Mouse (Mus musculus): ENCODE data around the gene Gm37240. TPM values are rescaled to one million over a fixed set of nuclear protein-coding genes. Genes with fewer than 3 reads are reported as not detected.

The Gm37240 gene
- polyA plus RNA-seq, 1 experiment from 2014 or later, result 4.6 TPM

GRCm38 (mm10) chr3:84848798-84849197 lies 1038.5 kb downstream of the Gm37240 start:
- H3K27me3 ChIP-seq (ENCODE audit: control insufficient read depth, insufficient read depth, low read depth, low read length), result no peaks in the 10 kb centered on the region
- ATAC-seq (ENCODE audit: low read depth), result peak; percentile 61; the same call in 1 of the 2 replicates
- no peak overlapping the region for H3K27ac ChIP-seq (ENCODE audit: low read length)
- H3K36me3 ChIP-seq (ENCODE audit: control insufficient read depth, insufficient read depth, low read length), result no peaks in the 10 kb centered on the region
- H3K4me1 ChIP-seq (replicated peaks; ENCODE audit: control insufficient read depth, insufficient read depth, low read length), result peaks cover 9% of the 10 kb centered on the region; the same call in 1 of the 2 replicates
- H3K4me3 ChIP-seq (ENCODE audit: low read length), result no peak overlapping the region
- WGBS, result 60% methylated on average over 4 of the region's 4 CpGs
- no peaks in the 10 kb centered on the region for H3K9me3 ChIP-seq (ENCODE audit: control insufficient read depth, low read length)
- H3K9ac ChIP-seq (ENCODE audit: low read length), result no peak overlapping the region
- no peak overlapping the region for H3K4me2 ChIP-seq (ENCODE audit: low read depth, low read length)

DNA sequence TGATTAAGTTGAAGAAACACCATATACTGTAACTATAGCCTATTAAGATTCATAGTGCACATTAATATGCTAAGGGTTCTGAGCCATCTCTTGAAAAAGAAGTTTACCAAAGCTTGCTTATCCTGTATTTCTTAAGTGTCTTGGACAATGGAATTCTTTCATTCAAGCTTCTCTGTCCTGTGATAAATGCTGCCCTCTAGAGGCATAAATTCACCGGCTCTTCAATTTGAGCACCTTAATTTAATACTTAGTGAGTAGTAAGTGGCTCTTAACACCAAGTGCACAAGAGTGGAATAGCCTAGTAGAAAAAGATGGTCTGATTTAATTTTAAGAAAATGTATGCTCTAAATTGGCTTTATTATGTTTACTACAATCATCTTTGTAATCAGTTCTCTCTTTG lies 1043.7 kb downstream of the Gm37240 start:
- Histone ChIP-seq H3K27me3 (ENCODE audit: control insufficient read depth, insufficient read depth, low read depth, low read length) (no peaks in the 10 kb centered on the region), H3K27ac (ENCODE audit: low read length) (no peak overlapping the region), H3K4me1 (replicated peaks; ENCODE audit: control insufficient read depth, insufficient read depth, low read length) (peaks cover 5% of the 10 kb centered on the region), H3K4me3 (ENCODE audit: low read length) (no peak overlapping the region), H3K36me3 (ENCODE audit: control insufficient read depth, insufficient read depth, low read length) (no peaks in the 10 kb centered on the region), H3K4me2 (ENCODE audit: low read depth, low read length) (no peak overlapping the region), H3K9me3 (ENCODE audit: control insufficient read depth, low read length) (no peaks in the 10 kb centered on the region), H3K9ac (ENCODE audit: low read length) (no peak overlapping the region)
- WGBS, result 12% methylated on average over 1 of the region's 1 CpGs
- ATAC-seq (ENCODE audit: low read depth), result peak; percentile 41; the same call in 1 of the 2 replicates

DNA sequence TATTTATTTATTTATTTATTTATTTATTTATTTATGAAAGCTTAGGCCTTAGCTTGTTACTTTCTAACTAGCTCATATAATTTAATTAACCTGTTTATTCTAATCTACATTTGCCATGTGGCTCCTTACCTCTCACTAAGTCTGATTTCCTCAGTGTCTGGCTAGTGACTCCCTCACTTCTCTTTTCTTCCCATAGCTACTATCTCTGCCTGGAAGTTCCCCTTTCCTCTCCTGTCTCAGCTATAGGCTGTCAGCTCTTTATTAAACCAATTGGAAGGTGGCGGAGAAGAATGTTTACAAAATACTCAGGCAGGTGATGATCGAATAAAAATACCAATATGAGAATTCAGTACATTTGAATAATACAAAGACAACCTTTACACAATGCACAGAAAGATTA lies 1044.5 kb downstream of the Gm37240 start:
- no peak overlapping the region for H3K4me3 ChIP-seq (ENCODE audit: low read length)
- H3K9me3 ChIP-seq (ENCODE audit: control insufficient read depth, low read length), result no peaks in the 10 kb centered on the region
- H3K9ac ChIP-seq (ENCODE audit: low read length), result no peak overlapping the region
- ATAC-seq (ENCODE audit: low read depth), result no peak
- H3K27ac ChIP-seq (ENCODE audit: low read length), result no peak overlapping the region
- 79% methylated on average over 2 of the region's 2 CpGs for WGBS
- no peaks in the 10 kb centered on the region for H3K36me3 ChIP-seq (ENCODE audit: control insufficient read depth, insufficient read depth, low read length)
- no peak overlapping the region for H3K4me2 ChIP-seq (ENCODE audit: low read depth, low read length)
- no peaks in the 10 kb centered on the region for H3K27me3 ChIP-seq (ENCODE audit: control insufficient read depth, insufficient read depth, low read depth, low read length)
- H3K4me1 ChIP-seq (replicated peaks; ENCODE audit: control insufficient read depth, insufficient read depth, low read length), result peaks cover 5% of the 10 kb centered on the region

DNA sequence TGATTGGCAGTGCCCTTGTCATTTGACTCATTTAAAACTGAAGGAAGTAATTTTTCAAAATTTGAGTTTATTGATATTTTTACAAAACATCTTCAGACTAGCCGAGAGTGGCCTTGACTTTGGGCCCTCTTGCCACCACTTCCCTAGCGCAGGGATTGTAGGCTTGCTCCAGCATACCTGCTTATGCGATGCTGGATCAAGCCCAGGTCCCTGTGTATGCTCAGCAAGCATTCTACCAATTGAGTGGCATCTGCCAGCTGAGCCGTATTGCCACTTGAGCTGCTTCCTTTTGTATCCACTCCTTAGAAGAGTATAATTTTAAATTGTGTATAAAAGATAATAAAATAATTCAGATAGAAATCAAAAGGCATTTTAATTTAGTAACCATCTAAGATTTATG lies 1046.0 kb downstream of the Gm37240 start:
- H3K9me3 ChIP-seq (ENCODE audit: control insufficient read depth, low read length), result no peaks in the 10 kb centered on the region
- no peak for ATAC-seq (ENCODE audit: low read depth)
- no peak overlapping the region for H3K27ac ChIP-seq (ENCODE audit: low read length)
- no peaks in the 10 kb centered on the region for H3K27me3 ChIP-seq (ENCODE audit: control insufficient read depth, insufficient read depth, low read depth, low read length)
- 86% methylated on average over 4 of the region's 4 CpGs for WGBS
- H3K4me2 ChIP-seq (ENCODE audit: low read depth, low read length), result no peak overlapping the region
- no peaks in the 10 kb centered on the region for H3K36me3 ChIP-seq (ENCODE audit: control insufficient read depth, insufficient read depth, low read length)
- H3K4me1 ChIP-seq (replicated peaks; ENCODE audit: control insufficient read depth, insufficient read depth, low read length), result peaks cover 5% of the 10 kb centered on the region
- no peak overlapping the region for H3K9ac ChIP-seq (ENCODE audit: low read length)
- no peak overlapping the region for H3K4me3 ChIP-seq (ENCODE audit: low read length)

DNA sequence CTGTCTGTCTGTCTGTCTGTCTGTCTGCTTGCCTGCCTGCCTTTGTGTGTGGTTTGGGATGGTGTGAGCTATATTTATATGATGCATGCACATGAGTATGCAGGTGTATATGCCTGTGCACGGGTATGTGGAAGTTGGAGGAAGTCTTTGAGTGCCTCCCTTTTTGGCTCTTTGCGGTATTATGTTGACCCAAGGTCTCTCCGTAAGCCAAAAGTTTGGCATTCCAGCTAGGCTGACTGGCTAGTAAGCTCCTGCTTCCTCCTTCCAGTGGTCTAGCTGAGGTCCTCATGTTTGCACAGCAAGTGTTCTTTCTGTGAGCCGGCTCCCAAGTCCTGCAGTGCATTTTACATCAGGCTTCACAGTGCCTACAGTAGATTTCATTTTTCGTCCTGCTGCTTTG lies 1047.8 kb downstream of the Gm37240 start:
- Histone ChIP-seq H3K4me1 (replicated peaks; ENCODE audit: control insufficient read depth, insufficient read depth, low read length) (peaks cover 5% of the 10 kb centered on the region), H3K9ac (ENCODE audit: low read length) (no peak overlapping the region), H3K9me3 (ENCODE audit: control insufficient read depth, low read length) (no peaks in the 10 kb centered on the region), H3K4me3 (ENCODE audit: low read length) (no peak overlapping the region), H3K36me3 (ENCODE audit: control insufficient read depth, insufficient read depth, low read length) (no peaks in the 10 kb centered on the region), H3K4me2 (ENCODE audit: low read depth, low read length) (no peak overlapping the region), H3K27ac (ENCODE audit: low read length) (no peak overlapping the region), H3K27me3 (ENCODE audit: control insufficient read depth, insufficient read depth, low read depth, low read length) (no peaks in the 10 kb centered on the region)
- 55% methylated on average over 5 of the region's 5 CpGs for WGBS
- ATAC-seq (ENCODE audit: low read depth), result peak; percentile 59; the same call in 1 of the 2 replicates

DNA sequence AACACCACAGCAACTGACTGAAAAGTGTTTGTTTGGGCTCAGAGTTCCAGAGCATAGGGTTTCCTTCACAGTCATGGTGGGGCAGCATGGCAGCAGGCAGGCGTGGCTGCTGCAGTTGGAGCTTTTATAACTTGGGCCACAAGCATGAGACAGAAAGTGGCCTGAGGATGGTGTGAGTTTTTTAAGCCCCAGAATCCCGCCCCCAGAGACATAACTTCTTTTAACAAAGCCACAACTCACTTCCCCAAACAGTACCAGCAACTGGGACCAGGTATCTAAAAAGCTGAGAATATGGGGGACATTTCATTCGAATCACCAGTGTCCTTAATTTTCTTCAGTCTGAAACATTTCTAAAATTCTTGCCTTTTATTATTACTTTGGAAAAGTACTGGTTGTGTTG lies 1049.3 kb downstream of the Gm37240 start:
- Histone ChIP-seq H3K4me2 (ENCODE audit: low read depth, low read length) (no peak overlapping the region), H3K4me1 (replicated peaks; ENCODE audit: control insufficient read depth, insufficient read depth, low read length) (peaks cover 5% of the 10 kb centered on the region), H3K27me3 (ENCODE audit: control insufficient read depth, insufficient read depth, low read depth, low read length) (no peaks in the 10 kb centered on the region), H3K36me3 (ENCODE audit: control insufficient read depth, insufficient read depth, low read length) (no peaks in the 10 kb centered on the region), H3K9ac (ENCODE audit: low read length) (no peak overlapping the region), H3K27ac (ENCODE audit: low read length) (no peak overlapping the region), H3K4me3 (ENCODE audit: low read length) (no peak overlapping the region), H3K9me3 (ENCODE audit: control insufficient read depth, low read length) (no peaks in the 10 kb centered on the region)
- 84% methylated on average over 3 of the region's 3 CpGs for WGBS
- no peak for ATAC-seq (ENCODE audit: low read depth)

- Histone ChIP-seq H3K27ac (ENCODE audit: low read length) (no peak overlapping the region), H3K4me1 (replicated peaks; ENCODE audit: control insufficient read depth, insufficient read depth, low read length) (peaks cover 5% of the 10 kb centered on the region), H3K4me2 (ENCODE audit: low read depth, low read length) (no peak overlapping the region), H3K9me3 (ENCODE audit: control insufficient read depth, low read length) (no peaks in the 10 kb centered on the region), H3K4me3 (ENCODE audit: low read length) (no peak overlapping the region), H3K27me3 (ENCODE audit: control insufficient read depth, insufficient read depth, low read depth, low read length) (no peaks in the 10 kb centered on the region), H3K36me3 (ENCODE audit: control insufficient read depth, insufficient read depth, low read length) (no peaks in the 10 kb centered on the region), H3K9ac (ENCODE audit: low read length) (no peak overlapping the region)
- 48% methylated on average over 5 of the region's 5 CpGs for WGBS
- no peak for ATAC-seq (ENCODE audit: low read depth)
Observed at GRCm38 (mm10) chr3:84836029-84836428, 1051.3 kb downstream of the Gm37240 start.

GRCm38 (mm10) chr3:84829366-84829765 lies 1058.0 kb downstream of the Gm37240 start:
- no peaks in the 10 kb centered on the region for H3K27me3 ChIP-seq (ENCODE audit: control insufficient read depth, insufficient read depth, low read depth, low read length)
- WGBS, result 78% methylated on average over 1 of the region's 1 CpGs
- no peak overlapping the region for H3K9ac ChIP-seq (ENCODE audit: low read length)
- ATAC-seq (ENCODE audit: low read depth), result no peak
- no peaks in the 10 kb centered on the region for H3K9me3 ChIP-seq (ENCODE audit: control insufficient read depth, low read length)
- peaks cover 2% of the 10 kb centered on the region; the same call in 1 of the 2 replicates for H3K4me1 ChIP-seq (replicated peaks; ENCODE audit: control insufficient read depth, insufficient read depth, low read length)
- no peak overlapping the region for H3K27ac ChIP-seq (ENCODE audit: low read length)
- no peaks in the 10 kb centered on the region for H3K36me3 ChIP-seq (ENCODE audit: control insufficient read depth, insufficient read depth, low read length)
- H3K4me3 ChIP-seq (ENCODE audit: low read length), result no peak overlapping the region
- H3K4me2 ChIP-seq (ENCODE audit: low read depth, low read length), result no peak overlapping the region

- ATAC-seq (ENCODE audit: low read depth), result no peak
- Histone ChIP-seq H3K27ac (ENCODE audit: low read length) (no peak overlapping the region), H3K4me2 (ENCODE audit: low read depth, low read length) (no peak overlapping the region), H3K9ac (ENCODE audit: low read length) (no peak overlapping the region), H3K9me3 (ENCODE audit: control insufficient read depth, low read length) (no peaks in the 10 kb centered on the region), H3K27me3 (ENCODE audit: control insufficient read depth, insufficient read depth, low read depth, low read length) (no peaks in the 10 kb centered on the region), H3K4me3 (ENCODE audit: low read length) (no peak overlapping the region), H3K36me3 (ENCODE audit: control insufficient read depth, insufficient read depth, low read length) (no peaks in the 10 kb centered on the region), H3K4me1 (replicated peaks; ENCODE audit: control insufficient read depth, insufficient read depth, low read length) (peaks cover 2% of the 10 kb centered on the region; the same call in 1 of the 2 replicates)
- 66% methylated on average over 4 of the region's 4 CpGs for whole genome bisulfite sequencing
Observed at GRCm38 (mm10) chr3:84827617-84828016, 1059.7 kb downstream of the Gm37240 start.

- no peak overlapping the region for H3K4me2 ChIP-seq (ENCODE audit: low read depth, low read length)
- no peaks in the 10 kb centered on the region for H3K9me3 ChIP-seq (ENCODE audit: control insufficient read depth, low read length)
- peaks cover 2% of the 10 kb centered on the region; the same call in 1 of the 2 replicates for H3K4me1 ChIP-seq (replicated peaks; ENCODE audit: control insufficient read depth, insufficient read depth, low read length)
- no peak for ATAC-seq (ENCODE audit: low read depth)
- no peak overlapping the region for H3K4me3 ChIP-seq (ENCODE audit: low read length)
- H3K36me3 ChIP-seq (ENCODE audit: control insufficient read depth, insufficient read depth, low read length), result no peaks in the 10 kb centered on the region
- 80% methylated on average over 3 of the region's 3 CpGs for WGBS
- no peaks in the 10 kb centered on the region for H3K27me3 ChIP-seq (ENCODE audit: control insufficient read depth, insufficient read depth, low read depth, low read length)
- H3K9ac ChIP-seq (ENCODE audit: low read length), result no peak overlapping the region
- H3K27ac ChIP-seq (ENCODE audit: low read length), result no peak overlapping the region
Observed at GRCm38 (mm10) chr3:84826938-84827337, 1060.4 kb downstream of the Gm37240 start.
